Mouse (Mus musculus): Measurements from ENCODE around the gene Emsy.
A peak's percentile ranks its signal among the peaks of the same experiment; 100 is the strongest.

Emsy gene

GRCm38 (mm10) chr7:98577461-98577860 is 79.1 kb downstream of the Emsy start:
- DNase-seq (ENCODE audit: low read depth, low spot score): no peak

- DNase-seq (ENCODE audit: low read depth, low spot score): no peak
Observed at GRCm38 (mm10) chr7:98575651-98576239, 80.8 kb downstream of the Emsy start.

GRCm38 (mm10) chr7:98574771-98575191 is 81.8 kb downstream of the Emsy start:
- no peak for DNase-seq (ENCODE audit: low read depth, low spot score)

GRCm38 (mm10) chr7:98574271-98574670 is 82.3 kb downstream of the Emsy start:
- DNase-seq (ENCODE audit: low read depth, low spot score): no peak

- no peak for DNase-seq (ENCODE audit: low read depth, low spot score)
Observed at GRCm38 (mm10) chr7:98573231-98573781, 83.3 kb downstream of the Emsy start.

- no peak for DNase-seq (ENCODE audit: low read depth, low spot score)
Observed at GRCm38 (mm10) chr7:98572223-98572868, 84.2 kb downstream of the Emsy start.

- DNase-seq (ENCODE audit: low read depth, low spot score): no peak
Observed at GRCm38 (mm10) chr7:98570824-98571505, 85.6 kb downstream of the Emsy start.

- peak; percentile 54 for DNase-seq (ENCODE audit: low read depth, low spot score)
Observed at GRCm38 (mm10) chr7:98567056-98567455, 89.5 kb downstream of the Emsy start.

- DNase-seq (ENCODE audit: low read depth, low spot score): no peak
Observed at GRCm38 (mm10) chr7:98564607-98565364, 91.8 kb downstream of the Emsy start.

GRCm38 (mm10) chr7:98563991-98564390 is 92.6 kb downstream of the Emsy start:
- no peak for DNase-seq (ENCODE audit: low read depth, low spot score)

GRCm38 (mm10) chr7:98562966-98563365 is 93.6 kb downstream of the Emsy start:
- DNase-seq (ENCODE audit: low read depth, low spot score): no peak

- no peak for DNase-seq (ENCODE audit: low read depth, low spot score)
Observed at GRCm38 (mm10) chr7:98562186-98562585, 94.4 kb downstream of the Emsy start.

- DNase-seq (ENCODE audit: low read depth, low spot score): no peak
Observed at GRCm38 (mm10) chr7:98561556-98562164, 94.9 kb downstream of the Emsy start.

- DNase-seq (ENCODE audit: low read depth, low spot score): no peak
Observed at GRCm38 (mm10) chr7:98558128-98558921, 98.3 kb downstream of the Emsy start.

GRCm38 (mm10) chr7:98556767-98557394 is 99.7 kb downstream of the Emsy start:
- DNase-seq (ENCODE audit: low read depth, low spot score): no peak

- DNase-seq (ENCODE audit: low read depth, low spot score): no peak
Observed at GRCm38 (mm10) chr7:98551041-98551440, 105.5 kb downstream of the Emsy start.

GRCm38 (mm10) chr7:98550596-98550995 is 106.0 kb downstream of the Emsy start:
- DNase-seq (ENCODE audit: low read depth, low spot score): peak; percentile 10

- DNase-seq (ENCODE audit: low read depth, low spot score): no peak
Observed at GRCm38 (mm10) chr7:98548839-98549238, 107.7 kb downstream of the Emsy start.

- DNase-seq (ENCODE audit: low read depth, low spot score): peak; percentile 17
Observed at GRCm38 (mm10) chr7:98544556-98544955, 112.0 kb downstream of the Emsy start.

GRCm38 (mm10) chr7:98543853-98544370 is 112.7 kb downstream of the Emsy start:
- no peak for DNase-seq (ENCODE audit: low read depth, low spot score)
